Comparison of ENCODE assay signal across 9 mouse cellular contexts in genomic region chr10:99097374-99097773, GRCm38 (mm10). TPM values are rescaled to one million over a fixed set of nuclear protein-coding genes. Genes with fewer than 3 reads are reported as not detected.
DNase-seq lines count a peak whose midpoint lies in the region; ATAC-seq and TF ChIP-seq lines count a peak whose summit lies in the region.
"Had no signal": no experiment of that assay in that cellular context is flagged by ENCODE, and none has a peak within 500 bp of the region (broad histone marks: within the 10 kb centered on the region; RNA-seq: fewer than 3 reads in every experiment).

No protein-coding gene starts in this region.

- dilution Hi-C loops in CH12.LX (cut with MboI; ENCODE audit: extremely low pct_ligation_motif_present, extremely low pct_unique_long_range_greater_than_20kb, low sequenced_read_pairs): no loop called here

- no peaks in the 10 kb centered on the region for H3K9me3 ChIP-seq in hindbrain, embryonic 11.5 days (ENCODE audit: control insufficient read depth, low read length)
- H3K9me3 ChIP-seq in hindbrain, embryonic 13.5 days: no peaks in the 10 kb centered on the region
- H3K9me3 ChIP-seq in CH12.LX (replicated peaks; ENCODE audit: low read length): peaks cover 5% of the 10 kb centered on the region
- no peaks in the 10 kb centered on the region for H3K9me3 ChIP-seq in limb, embryonic 10.5 days (replicated peaks)
- H3K9me3 ChIP-seq: midbrain, embryonic 12.5 days had no signal

- no peaks in the 10 kb centered on the region for H3K27me3 ChIP-seq in hindbrain, embryonic 11.5 days (ENCODE audit: control insufficient read depth, insufficient read depth, low read length)
- no peaks in the 10 kb centered on the region for H3K27me3 ChIP-seq in hindbrain, embryonic 13.5 days
- H3K27me3 ChIP-seq in CH12.LX (replicated peaks): no peaks in the 10 kb centered on the region
- H3K27me3 ChIP-seq in limb, embryonic 10.5 days (ENCODE audit: low read depth, poor library complexity, severe bottlenecking): no peaks in the 10 kb centered on the region
- H3K27me3 ChIP-seq: midbrain, embryonic 12.5 days had no signal

- DNase-seq in hindbrain, embryonic 11.5 days (ENCODE audit: low spot score): peak; percentile 62
- DNase-seq in 3T3-L1 (ENCODE audit: low read depth, low spot score): peak; percentile 24
- DNase-seq in CH12.LX (ENCODE audit: extremely low read depth): no peak
- peak; percentile 38 to 50 for DNase-seq in cerebellum, postnatal 25 days
- peak; percentile 43 for DNase-seq in limb, embryonic 10.5 days (ENCODE audit: low spot score)
- peak; percentile 14 for DNase-seq in spleen, adult 12 weeks (ENCODE audit: low spot score)
- no peak for DNase-seq in ovary, postnatal 10 days (ENCODE audit: low spot score)

- ATAC-seq in hindbrain, embryonic 11.5 days (ENCODE audit: low FRiP score): no peak
- ATAC-seq in hindbrain, embryonic 13.5 days (ENCODE audit: low FRiP score): no peak

- in situ Hi-C loops in CH12.LX (cut with MboI; ENCODE audit: low pct_ligation_motif_present, low pct_unique_long_range_greater_than_20kb, low sequenced_read_pairs): loop anchor here (25.0 kb wide), 3 partner anchors 185 to 610 kb away; partner anchors contain the start of gene Atp2b1

- no peak for TF ChIP-seq EP300 in CH12.LX (IDR thresholded peaks at IDR 0.05; ENCODE audit: low read length)

- no peak overlapping the region for H3K27ac ChIP-seq in hindbrain, embryonic 11.5 days (ENCODE audit: low read depth, low read length)
- no peak overlapping the region for H3K27ac ChIP-seq in hindbrain, embryonic 13.5 days
- H3K27ac ChIP-seq in CH12.LX (ENCODE audit: insufficient read depth, low read depth): no peak overlapping the region
- no peak overlapping the region for H3K27ac ChIP-seq in limb, embryonic 10.5 days
- H3K27ac ChIP-seq: midbrain, embryonic 12.5 days had no signal

- no peaks in the 10 kb centered on the region for H3K79me2 ChIP-seq in CH12.LX (replicated peaks; ENCODE audit: control insufficient read depth, extremely low read depth, insufficient read depth, poor library complexity, severe bottlenecking)

- H3K4me3 ChIP-seq in hindbrain, embryonic 11.5 days (ENCODE audit: low read depth, low read length): no peak overlapping the region
- H3K4me3 ChIP-seq in hindbrain, embryonic 13.5 days: no peak overlapping the region
- no peak overlapping the region for H3K4me3 ChIP-seq in CH12.LX (replicated peaks in 1 of 3; ENCODE audit: low read depth in 2 of 3, low read length in 2 of 3, poor library complexity in 1 of 3)
- no peak overlapping the region for H3K4me3 ChIP-seq in limb, embryonic 10.5 days
- H3K4me3 ChIP-seq: midbrain, embryonic 12.5 days had no signal

- TF ChIP-seq RAD21 in CH12.LX (IDR thresholded peaks at IDR 0.05; ENCODE audit: low read depth, low read length): peak; percentile 20

- H3K4me1 ChIP-seq in hindbrain, embryonic 11.5 days (replicated peaks; ENCODE audit: control insufficient read depth, insufficient read depth, low read length): no peaks in the 10 kb centered on the region
- no peaks in the 10 kb centered on the region for H3K4me1 ChIP-seq in hindbrain, embryonic 13.5 days (replicated peaks)
- peaks cover 6 to 14% of the 10 kb centered on the region in 2 experiments; a peak in 3 of 4 replicates for H3K4me1 ChIP-seq in CH12.LX (ENCODE audit: control insufficient read depth in 1 of 2, insufficient read depth in 2 of 2)
- peaks cover 8% of the 10 kb centered on the region for H3K4me1 ChIP-seq in limb, embryonic 10.5 days
- H3K4me1 ChIP-seq: midbrain, embryonic 12.5 days had no signal

- H3K4me2 ChIP-seq in hindbrain, embryonic 11.5 days (replicated peaks; ENCODE audit: low read depth, low read length): no peak overlapping the region
- H3K4me2 ChIP-seq in hindbrain, embryonic 13.5 days: no peak overlapping the region
- no peak overlapping the region for H3K4me2 ChIP-seq in CH12.LX (ENCODE audit: insufficient read depth, low read depth, poor library complexity, severe bottlenecking)
- H3K4me2 ChIP-seq: midbrain, embryonic 12.5 days had no signal

- no peak overlapping the region for H3K9ac ChIP-seq in hindbrain, embryonic 11.5 days (ENCODE audit: low read depth, low read length)
- no peak overlapping the region for H3K9ac ChIP-seq in hindbrain, embryonic 13.5 days
- no peak overlapping the region for H3K9ac ChIP-seq in CH12.LX (ENCODE audit: insufficient read depth, low read depth)
- H3K9ac ChIP-seq: midbrain, embryonic 12.5 days had no signal

- no peak for TF ChIP-seq POLR2A in CH12.LX (IDR thresholded peaks at IDR 0.05; ENCODE audit: low read depth, low read length)

- peak; percentile 56 to 62 for TF ChIP-seq CTCF in CH12.LX (conservative IDR thresholded peaks at IDR 0.05 in 1 of 2, IDR thresholded peaks at IDR 0.05 in 1 of 2; ENCODE audit: low read depth in 2 of 2, low read length in 2 of 2)

- WGBS in hindbrain, embryonic 11.5 days: 80% methylated on average over 10 of the region's 10 CpGs
- WGBS in hindbrain, embryonic 13.5 days: 75% methylated on average over 10 of the region's 10 CpGs
- 78% methylated on average over 10 of the region's 10 CpGs for WGBS in limb, embryonic 10.5 days

- no peaks in the 10 kb centered on the region for H3K36me3 ChIP-seq in hindbrain, embryonic 11.5 days (ENCODE audit: control insufficient read depth, insufficient read depth, low read length)
- no peaks in the 10 kb centered on the region for H3K36me3 ChIP-seq in hindbrain, embryonic 13.5 days
- peaks cover 0 to 6% of the 10 kb centered on the region in 2 experiments for H3K36me3 ChIP-seq in CH12.LX (replicated peaks in 1 of 2; ENCODE audit: control insufficient read depth in 1 of 2, insufficient read depth in 1 of 2, low read length in 1 of 2)
- no peaks in the 10 kb centered on the region for H3K36me3 ChIP-seq in limb, embryonic 10.5 days
- H3K36me3 ChIP-seq: midbrain, embryonic 12.5 days had no signal

TF ChIP-seq in CH12.LX, 34 proteins besides CTCF, POLR2A, EP300 and RAD21:
- peak; percentile 40; the same call in 1 of the 2 replicates for TF ChIP-seq SMC3 (IDR thresholded peaks at IDR 0.05; ENCODE audit: low read depth, low read length)
- no peak for TF ChIP-seq KAT2A (IDR thresholded peaks at IDR 0.05; ENCODE audit: insufficient replicate concordance, low read length)

RNA-seq across cellular contexts. Expression of gene Poc1b, which starts 9.5 kb away (rescaled TPM):
- 26.5 and 34.1 TPM in 2 replicates for polyA plus RNA-seq in hindbrain, embryonic 11.5 days (2014; fragmentation: Nextera tagmentation; extraction: Ambion mirVana)
- polyA plus RNA-seq in hindbrain, embryonic 13.5 days (2015; fragmentation: Nextera tagmentation; extraction: Ambion mirVana): 10.1 and 11.9 TPM in 2 replicates
- total RNA-seq in CH12.LX (2012; rRNA removed): 5.0 and 5.6 TPM in 2 replicates
- total RNA-seq in CH12.LX (2014; rRNA removed): 3.8 and 4.0 TPM in 2 replicates
- polyA plus RNA-seq in CH12.LX (2012; ENCODE audit: insufficient read length, low read depth): 17.4 and 18.2 TPM in 2 replicates
- polyA plus RNA-seq in limb, embryonic 10.5 days (2016; fragmentation: Nextera tagmentation; extraction: Ambion mirVana): 39.2 and 39.9 TPM in 2 replicates

RNA-seq across cellular contexts. Expression of gene Galnt4, which starts 10.6 kb away (rescaled TPM):
- 4.2 and 4.7 TPM in 2 replicates for polyA plus RNA-seq in hindbrain, embryonic 11.5 days (2014; fragmentation: Nextera tagmentation; extraction: Ambion mirVana)
- polyA plus RNA-seq in hindbrain, embryonic 13.5 days (2015; fragmentation: Nextera tagmentation; extraction: Ambion mirVana): 3.1 and 3.9 TPM in 2 replicates
- total RNA-seq in CH12.LX (2012; rRNA removed): 4.7 and 5.2 TPM in 2 replicates
- 4.6 and 5.3 TPM in 2 replicates for total RNA-seq in CH12.LX (2014; rRNA removed)
- 3.7 and 4.4 TPM in 2 replicates for polyA plus RNA-seq in CH12.LX (2012; ENCODE audit: insufficient read length, low read depth)
- polyA plus RNA-seq in limb, embryonic 10.5 days (2016; fragmentation: Nextera tagmentation; extraction: Ambion mirVana): 5.7 and 6.0 TPM in 2 replicates

RNA-seq across cellular contexts. Expression of gene Phxr2, which starts 28.8 kb away (rescaled TPM):
- not detected in 2 replicates for polyA plus RNA-seq in hindbrain, embryonic 11.5 days (2014; fragmentation: Nextera tagmentation; extraction: Ambion mirVana)
- polyA plus RNA-seq in hindbrain, embryonic 13.5 days (2015; fragmentation: Nextera tagmentation; extraction: Ambion mirVana): not detected in 2 replicates
- total RNA-seq in CH12.LX (2012; rRNA removed) (not detected in 2 replicates), CH12.LX (2014; rRNA removed) (not detected in 2 replicates)
- not detected in 2 replicates for polyA plus RNA-seq in CH12.LX (2012; ENCODE audit: insufficient read length, low read depth)
- polyA plus RNA-seq in limb, embryonic 10.5 days (2016; fragmentation: Nextera tagmentation; extraction: Ambion mirVana): 0.20 TPM in 1 of 2 replicates, not detected in the other
- polyA plus RNA-seq: midbrain, embryonic 12.5 days had no signal

Comparison
In these comparisons a context has a peak if more than half of its experiments do, and no peak if none do; other contexts are left out.
1. DNase-seq: peak in hindbrain, embryonic 11.5 days (single experiment), 3T3-L1 (single experiment), cerebellum, postnatal 25 days (2 of 2), limb, embryonic 10.5 days (single experiment) and spleen, adult 12 weeks (single experiment); none in CH12.LX (single experiment) and ovary, postnatal 10 days (single experiment).